Mouse (Mus musculus) adrenal gland, postnatal 36 days (tissue): ENCODE data around the gene Dctn3. TPM values are rescaled to one million over a fixed set of nuclear protein-coding genes. Genes with fewer than 3 reads are reported as not detected.
A peak's percentile ranks its signal among the peaks of the same experiment; 100 is the strongest.
"Not testable (repeated sequence)": the region's sequence is repeated elsewhere in the genome, so short reads cannot be mapped to it uniquely, and the experiment has no call there.

Source experiments
- DNase-seq, 2 experiments: peaks; one replicate each; pipeline ENCODE4 v3.0.0; 2021; ENCODE audit warnings: mixed read lengths in 1 of 2
- total RNA-seq, 2 experiments: library from RNA; stranded (reverse); gene quantifications; 2 replicates each; pipeline ENCODE4 v1.2.3; 2021

Gene Dctn3
- total RNA-seq, 2 experiments from 2014 or later = 103 to 123 TPM

DNA sequence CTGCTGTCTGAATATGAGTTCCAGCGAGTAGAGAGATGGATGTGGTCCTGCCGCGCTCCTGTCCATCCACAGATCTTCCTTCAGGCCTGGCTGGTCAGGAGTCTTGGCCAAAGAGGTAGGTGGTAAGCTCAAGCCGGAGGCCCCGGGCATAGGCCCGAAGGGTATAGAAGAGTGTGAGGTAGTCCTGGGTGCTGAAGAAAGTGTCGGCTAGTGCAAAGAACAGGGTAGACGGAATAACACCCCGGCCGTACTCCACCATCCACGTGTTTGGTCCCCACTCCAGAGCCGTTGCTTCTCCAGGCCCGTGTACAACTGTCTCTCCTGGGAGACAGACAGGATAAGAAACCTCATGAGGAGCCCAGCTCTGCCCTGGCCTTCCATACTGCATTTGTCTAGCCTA lies 16.3 kb upstream of the Dctn3 start:
- no peak for DNase-seq

- no peak for DNase-seq
Observed at GRCm38 (mm10) chr4:41738256-41738603, 15.3 kb upstream of the Dctn3 start.

DNA sequence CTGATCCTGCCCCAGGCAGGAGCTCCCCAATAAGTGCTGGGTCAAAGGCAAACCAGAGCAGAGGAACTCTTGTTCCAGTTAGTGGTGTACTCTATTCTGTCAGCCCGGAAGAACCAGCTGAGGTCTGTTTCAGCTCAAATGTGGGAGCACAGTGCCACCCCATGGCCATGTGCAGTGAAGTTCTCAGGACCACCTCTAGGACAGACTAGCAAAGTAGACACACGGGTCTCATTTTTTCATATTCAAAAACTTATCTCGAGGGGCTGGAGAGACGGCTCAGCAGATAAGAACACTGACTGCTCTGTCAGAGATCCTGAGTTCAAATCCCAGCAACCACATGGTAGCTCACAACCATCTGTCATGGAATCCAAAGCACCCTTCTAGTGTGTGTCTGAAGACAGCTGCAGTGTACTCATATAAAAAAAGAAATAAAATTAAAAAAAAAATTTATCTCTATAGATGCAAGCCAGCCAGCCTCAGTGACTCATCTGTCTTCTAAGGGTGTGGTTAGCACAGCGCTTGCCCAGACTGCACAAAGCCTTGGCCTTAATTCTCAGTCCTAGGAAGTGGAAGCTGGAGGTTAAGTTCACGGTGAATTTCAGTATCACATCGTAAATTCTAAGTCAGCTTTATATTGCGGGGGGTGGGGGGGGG lies 14.8 kb upstream of the Dctn3 start:
- peak; percentile 73 to 81 for DNase-seq

DNA sequence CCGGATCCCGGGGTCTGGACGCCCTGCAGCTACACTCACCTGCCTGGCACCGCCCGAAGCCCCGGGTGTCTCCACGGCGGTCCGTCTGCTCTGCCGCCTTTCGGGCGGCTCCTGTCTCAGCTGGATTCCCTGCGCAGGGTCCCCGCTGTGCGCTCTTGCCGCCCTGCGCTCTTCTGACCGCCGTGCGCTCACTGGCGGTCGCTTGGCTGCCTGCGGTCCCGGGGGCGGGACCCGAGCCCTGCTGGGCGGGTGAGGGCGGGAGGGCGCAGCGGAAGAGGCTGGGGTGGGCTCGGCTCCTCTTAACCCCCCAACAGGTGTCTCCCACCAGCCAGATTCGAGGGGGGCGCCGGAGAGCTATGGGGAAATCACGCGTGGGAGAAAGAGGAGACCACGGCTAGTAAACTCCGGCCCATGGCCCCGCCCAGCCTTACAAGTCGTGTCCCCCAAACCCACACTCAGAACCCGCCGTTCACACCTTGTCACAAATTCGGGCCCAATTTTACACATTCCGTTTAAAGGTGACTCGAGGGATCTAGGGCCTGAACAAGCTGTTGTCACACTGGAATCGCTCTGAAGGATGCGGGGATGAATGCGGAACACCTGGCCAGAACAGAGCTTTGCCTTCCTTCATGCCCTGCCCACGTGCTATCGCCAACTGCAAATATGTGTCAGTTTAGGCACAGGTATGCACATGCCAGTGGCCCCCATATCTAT lies 8.2 kb upstream of the Dctn3 start, which contains the start of gene Arid3c:
Gene Arid3c (minus strand): TSS at position 91 of the 714 bp plus-strand sequence.
- peak; percentile 21 to 25 for DNase-seq

DNA sequence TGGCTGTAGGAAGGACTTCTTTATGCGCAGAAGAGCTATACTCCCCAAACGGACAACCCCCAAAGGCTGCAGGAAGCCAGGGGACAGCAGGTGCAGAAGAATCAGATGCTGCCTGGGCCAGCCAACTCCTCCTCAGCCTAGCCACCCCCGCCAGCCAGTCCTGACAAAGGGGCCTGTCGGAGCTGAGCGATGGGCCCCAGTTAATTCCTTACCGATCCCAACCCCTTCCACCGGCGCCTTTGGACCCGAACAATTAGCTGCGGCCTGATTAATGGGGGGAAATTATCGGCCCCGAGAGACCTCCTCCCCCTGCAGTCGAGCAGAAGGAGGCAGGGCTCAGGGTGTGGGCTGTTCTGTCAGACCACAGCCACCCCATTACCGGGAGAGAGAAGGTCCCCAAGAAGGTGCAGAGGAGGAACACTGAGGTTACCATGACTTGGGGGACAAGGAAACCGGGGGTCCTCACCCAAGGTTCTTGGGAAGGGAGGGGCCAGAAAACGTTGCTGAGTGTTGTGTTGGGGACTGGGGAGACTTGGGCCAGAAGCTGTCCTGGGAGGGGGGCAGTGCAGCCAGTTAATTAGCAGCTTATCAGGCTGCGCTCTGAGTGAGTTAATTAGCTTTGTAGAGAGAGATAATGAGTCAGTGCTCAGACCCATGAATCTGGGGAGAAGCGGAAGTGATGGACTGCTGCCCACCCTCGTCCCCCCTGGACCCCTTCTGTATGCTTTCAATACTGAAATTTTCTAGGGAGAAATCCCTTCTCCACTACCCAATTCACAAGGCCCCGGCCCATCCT lies 4.1 kb upstream of the Dctn3 start:
- DNase-seq = no peak

DNA sequence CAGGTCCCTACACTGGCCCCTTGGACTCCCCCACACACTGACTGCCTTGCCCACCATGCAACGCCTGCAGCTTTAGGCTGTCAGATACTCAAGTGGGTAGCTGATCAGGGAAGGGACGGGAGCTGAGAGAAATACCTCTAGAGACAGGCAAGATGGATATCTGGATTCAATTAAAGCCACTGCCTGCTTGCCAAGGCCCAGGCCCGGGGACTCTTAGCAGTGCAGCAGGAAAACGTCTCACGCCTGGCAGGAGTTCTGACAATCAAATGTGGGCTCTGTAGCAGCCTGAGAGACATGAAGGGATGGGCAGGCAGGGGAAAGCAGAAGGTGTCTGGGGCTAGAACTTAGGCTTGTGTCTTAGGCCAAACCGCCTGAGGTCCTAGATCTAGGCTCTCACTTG lies 6.1 kb downstream of the Dctn3 start:
- DNase-seq = no peak

DNA sequence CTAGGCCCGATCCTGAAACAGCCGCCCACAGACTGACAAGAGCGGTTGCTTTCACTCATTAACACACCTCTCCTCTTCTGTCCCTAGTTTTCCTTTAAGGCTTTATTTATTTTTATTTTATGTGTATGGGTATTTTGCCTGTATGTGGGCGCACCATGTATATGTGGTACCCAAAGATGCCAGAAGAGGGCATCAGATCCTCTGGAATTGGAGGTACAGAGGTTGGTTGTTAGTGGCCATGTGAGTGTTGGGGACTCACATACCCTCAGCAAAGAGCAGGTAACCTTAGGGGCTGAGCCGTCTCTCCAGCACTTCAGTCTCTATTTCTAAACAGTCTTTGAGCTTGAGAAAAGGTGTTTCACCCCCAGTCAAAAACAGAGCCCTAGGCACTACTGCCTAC lies 7.4 kb downstream of the Dctn3 start:
- peak; percentile 34 to 58 for DNase-seq

GRCm38 (mm10) chr4:41715082-41715481 lies 7.9 kb downstream of the Dctn3 start:
- no peak for DNase-seq

DNA sequence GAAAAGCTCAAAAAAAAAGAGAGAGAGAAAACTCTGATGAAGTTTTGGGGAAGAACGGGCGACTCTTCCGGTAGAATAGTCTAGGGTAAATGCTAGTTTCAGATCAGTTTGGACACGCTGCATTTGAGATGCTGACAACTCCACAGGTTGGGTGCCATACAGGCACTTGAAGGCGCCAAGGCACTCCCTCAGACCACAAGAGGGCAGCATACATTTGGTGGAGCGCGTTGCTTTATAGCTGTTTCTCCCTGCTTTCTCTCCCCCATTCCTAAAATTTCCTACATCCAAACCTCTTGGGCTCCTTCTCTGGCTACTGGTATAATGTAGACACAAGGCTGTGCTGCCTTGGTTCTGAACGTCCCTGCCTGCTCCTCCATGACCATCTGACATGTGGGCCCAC lies 8.7 kb downstream of the Dctn3 start:
- DNase-seq = peak; percentile 71 to 74

DNA sequence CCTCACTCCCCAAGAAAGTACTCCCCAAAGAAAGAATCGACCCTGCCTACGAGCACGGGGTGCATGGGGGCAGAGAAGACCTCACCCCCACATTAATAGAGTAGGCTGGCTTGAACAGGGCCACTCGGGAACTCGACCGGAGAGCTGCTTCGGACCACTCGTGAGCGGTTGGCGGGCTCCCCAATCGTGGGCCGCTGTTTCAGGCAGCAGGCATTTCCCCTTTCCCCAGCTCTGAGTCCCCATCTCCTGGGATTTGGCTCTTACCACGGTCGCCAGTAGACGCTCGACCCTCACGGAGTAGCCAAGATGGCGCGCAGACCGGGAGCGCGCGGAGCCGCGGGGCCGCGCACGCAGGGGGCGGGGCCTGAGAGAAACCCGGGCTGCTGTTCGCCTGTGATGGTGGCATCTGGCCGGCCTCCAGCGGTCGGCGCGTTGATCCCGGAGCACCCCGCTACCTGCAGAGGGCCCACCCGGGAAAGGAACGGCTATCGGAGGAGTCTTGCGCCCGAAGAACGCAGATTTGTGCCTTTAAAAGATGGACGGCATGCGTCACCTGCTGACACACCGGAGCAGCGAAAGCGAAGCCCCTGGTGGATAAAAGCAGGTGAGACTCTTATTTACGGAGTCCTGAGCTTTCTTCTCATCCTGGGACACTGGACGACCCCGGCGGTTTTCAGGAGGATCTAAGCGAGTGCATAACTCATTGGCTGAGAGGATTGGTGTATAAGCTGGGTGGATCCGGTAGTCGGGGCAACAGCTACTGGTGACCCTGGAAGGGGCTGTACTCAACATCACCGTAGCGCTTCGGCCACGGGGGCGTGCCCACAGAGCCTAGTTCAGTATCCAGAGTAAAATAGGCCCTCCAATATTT lies 9.5 kb downstream of the Dctn3 start, which contains the start of gene Rpp25l:
Gene Rpp25l (minus strand): TSS at position 338 of the 871 bp plus-strand sequence.
- peak; percentile 86 to 93 for DNase-seq

- DNase-seq = peak in 1 of 2 experiments; percentile 24
Observed at GRCm38 (mm10) chr4:41712421-41713196, 10.4 kb downstream of the Dctn3 start.

DNA sequence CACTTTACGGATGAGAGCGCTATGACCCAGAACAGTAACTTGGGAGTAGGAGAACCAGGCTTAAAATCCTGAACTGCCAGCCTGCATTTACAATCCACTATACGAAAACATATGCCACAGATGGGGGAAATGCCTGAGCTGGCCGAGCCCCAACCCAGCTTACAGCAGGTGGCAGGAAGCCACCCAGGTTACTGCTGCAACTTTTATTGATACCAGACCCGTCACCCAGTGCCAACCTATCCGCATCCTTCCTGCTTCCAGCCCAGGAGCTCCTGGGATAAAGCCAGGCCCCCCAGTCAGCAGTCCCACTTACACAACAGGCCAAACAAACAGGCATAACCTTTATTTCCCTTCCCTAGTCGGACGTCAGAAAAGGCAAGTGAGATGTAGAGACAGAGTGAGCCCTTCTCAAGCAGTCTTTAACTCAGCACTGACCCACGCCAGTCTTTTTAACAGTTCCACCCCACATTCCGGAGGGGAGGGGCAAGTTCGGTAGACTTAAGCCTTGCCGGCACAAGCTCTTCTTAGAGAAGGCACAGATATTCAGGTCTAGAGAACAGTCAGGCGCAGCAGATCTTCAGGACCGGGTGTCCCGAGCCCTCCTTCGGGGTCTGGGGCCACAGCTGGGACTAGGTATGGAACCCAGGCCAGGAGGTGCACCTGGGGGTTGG lies 11.1 kb downstream of the Dctn3 start:
- DNase-seq = no peak

- no peak for DNase-seq
Observed at GRCm38 (mm10) chr4:41710229-41710628, 12.7 kb downstream of the Dctn3 start.

GRCm38 (mm10) chr4:41708192-41708745 lies 14.7 kb downstream of the Dctn3 start:
- peak in 1 of 2 experiments; percentile 51 for DNase-seq

- peak; percentile 64 to 72 for DNase-seq
Observed at GRCm38 (mm10) chr4:41707011-41707535, 15.9 kb downstream of the Dctn3 start.

GRCm38 (mm10) chr4:41705922-41706754 lies 16.8 kb downstream of the Dctn3 start:
- no peak for DNase-seq

DNA sequence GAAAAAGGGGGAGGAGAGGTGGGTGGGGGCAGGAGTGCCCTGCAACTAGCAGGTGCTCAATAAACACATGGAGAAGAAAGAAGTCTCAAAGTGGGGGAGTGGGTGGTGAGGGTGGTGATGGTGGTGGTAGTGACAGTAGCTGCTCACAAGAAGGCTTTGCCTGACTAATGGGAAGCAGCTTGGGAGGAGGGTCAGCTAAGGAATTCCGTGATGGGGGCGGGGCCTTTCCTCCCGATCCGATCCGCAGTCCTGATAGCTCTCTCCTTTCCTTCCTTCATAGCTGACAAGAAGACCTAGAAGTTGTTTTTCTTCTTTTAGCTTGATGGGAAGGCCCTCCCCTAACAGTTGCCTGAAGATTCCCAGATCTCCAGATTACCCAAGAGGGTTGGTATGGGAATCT lies 18.3 kb downstream of the Dctn3 start:
- no peak for DNase-seq

DNA sequence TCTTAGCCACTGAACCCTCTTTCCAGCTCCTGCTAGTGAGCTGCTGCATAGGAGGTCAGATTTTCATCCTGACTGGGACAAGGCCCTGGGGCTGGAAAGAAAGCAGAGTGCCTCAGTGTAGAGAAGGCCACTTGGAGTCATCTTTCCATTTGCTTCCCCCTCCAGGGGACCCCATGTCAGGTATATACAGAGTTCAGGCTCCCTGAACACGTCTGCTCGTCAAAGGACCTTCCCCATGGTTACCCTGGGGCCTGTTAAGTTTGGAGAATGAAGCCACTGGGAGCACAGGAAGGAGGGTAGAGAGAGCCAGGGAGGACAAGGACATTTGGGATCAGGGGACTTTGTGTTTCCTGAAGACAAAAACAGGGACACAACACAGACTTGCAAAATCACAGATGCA lies 20.7 kb downstream of the Dctn3 start:
- DNase-seq = not testable (repeated sequence)

- not testable (repeated sequence) for DNase-seq
Observed at GRCm38 (mm10) chr4:41700224-41700623, 22.7 kb downstream of the Dctn3 start.
